Comparison of ENCODE assay signal across 29 mouse cellular contexts in the genomic region with DNA sequence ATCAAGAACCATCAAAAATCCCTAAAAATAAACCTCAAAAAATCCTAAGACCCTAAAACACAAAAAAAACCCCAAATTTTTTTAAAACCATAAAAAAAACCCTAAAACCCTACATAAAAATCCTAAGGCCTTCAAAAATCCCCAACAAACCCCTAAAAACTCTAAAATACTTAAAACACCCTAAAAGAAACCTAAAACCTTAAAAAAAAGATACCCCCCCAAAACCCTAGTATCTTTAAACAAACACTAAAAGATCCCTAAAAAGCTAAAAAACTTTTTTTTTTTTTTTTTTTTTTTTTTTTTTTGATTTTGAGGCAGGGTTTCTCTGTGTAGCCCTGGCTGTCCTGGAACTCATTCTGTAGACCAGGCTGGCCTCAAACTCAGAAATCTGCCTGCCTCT.
DNase-seq lines count a peak whose midpoint lies in the region; ATAC-seq and TF ChIP-seq lines count a peak whose summit lies in the region.
"Had no signal": no experiment of that assay in that cellular context is flagged by ENCODE, and none has a peak within 500 bp of the region (broad histone marks: within the 10 kb centered on the region; RNA-seq: fewer than 3 reads in every experiment).

No protein-coding gene starts in this region.

- no peak for TF ChIP-seq CTCF in lung, embryonic 14.5 days (IDR thresholded peaks at IDR 0.05; ENCODE audit: low read depth)
- no peak for TF ChIP-seq CTCF in MEL (IDR thresholded peaks at IDR 0.05 in 2 of 3, conservative IDR thresholded peaks at IDR 0.05 in 1 of 3; ENCODE audit: control insufficient read depth in 1 of 3, insufficient read depth in 1 of 3, low read depth in 2 of 3, low read length in 3 of 3, poor library complexity in 1 of 3, severe bottlenecking in 1 of 3)

- ATAC-seq in lung, embryonic 14.5 days (ENCODE audit: insufficient read depth) = no peak
- ATAC-seq: forebrain, embryonic 13.5 days; forebrain, postnatal 0 days; hindbrain, postnatal 0 days; intestine, postnatal 0 days; Patski had no signal

- peak; percentile 6 for DNase-seq in lung, embryonic 14.5 days
- no peak for DNase-seq in lung, adult 18-20 months
- DNase-seq in A20 (ENCODE audit: low read depth, low spot score) (peak; percentile 25), MEL (ENCODE audit: low read depth, low spot score) (no peak)
- peak; percentile 13 for DNase-seq in induced T-regulatory cell, adult 2 months (ENCODE audit: low read depth)
- DNase-seq in left cerebral cortex, adult 9 months (ENCODE audit: low spot score in 2 of 2) = no peak
- DNase-seq in thymus, postnatal 36 days = no peak
- DNase-seq: adrenal gland, adult 2 months; cerebellum, adult 11-12 months; cerebellum, adult 8-10 months; cerebellum, postnatal 10 days; cerebellum, postnatal 36 days; embryo, embryonic 11 days; gastrocnemius, postnatal 14 days; heart, adult 18-20 months; heart, postnatal 14 days; heart, postnatal 4 days had no signal

- no peak for TF ChIP-seq RAD21 in MEL (IDR thresholded peaks at IDR 0.05; ENCODE audit: low read depth, low read length)

- H3K4me3 ChIP-seq in lung, embryonic 14.5 days (ENCODE audit: low read depth, low read length) = no peak overlapping the region
- H3K4me3 ChIP-seq in MEL (ENCODE audit: control insufficient read depth in 1 of 2, insufficient read depth in 1 of 2, low read depth in 2 of 2, low read length in 2 of 2) = no peak overlapping the region
- H3K4me3 ChIP-seq: embryonic facial prominence, embryonic 10.5 days; embryonic facial prominence, embryonic 13.5 days; erythroblast, embryonic 14.5 days; forebrain, embryonic 13.5 days; gastrocnemius, adult 2 months; heart, embryonic 10.5 days; heart, embryonic 13.5 days had no signal

- H3K4me1 ChIP-seq in lung, embryonic 14.5 days (ENCODE audit: insufficient read depth) = no peaks in the 10 kb centered on the region
- no peaks in the 10 kb centered on the region for H3K4me1 ChIP-seq in MEL (ENCODE audit: control insufficient read depth in 1 of 2, insufficient read depth in 2 of 2, low read length in 2 of 2)
- H3K4me1 ChIP-seq: embryonic facial prominence, embryonic 10.5 days; embryonic facial prominence, embryonic 13.5 days; forebrain, embryonic 13.5 days; heart, embryonic 10.5 days; heart, embryonic 13.5 days had no signal

- no peaks in the 10 kb centered on the region; the same call in 1 of the 2 replicates for H3K79me2 ChIP-seq in MEL (ENCODE audit: control insufficient read depth, insufficient read depth, low read length, poor library complexity)

- no peaks in the 10 kb centered on the region for H3K36me3 ChIP-seq in lung, embryonic 14.5 days (ENCODE audit: insufficient read depth)
- no peaks in the 10 kb centered on the region for H3K36me3 ChIP-seq in MEL (ENCODE audit: control insufficient read depth in 1 of 2, insufficient read depth in 2 of 2, low read length in 2 of 2)
- H3K36me3 ChIP-seq: embryonic facial prominence, embryonic 13.5 days; heart, embryonic 10.5 days; heart, embryonic 13.5 days had no signal

- no peak overlapping the region for H3K4me2 ChIP-seq in lung, embryonic 14.5 days
- H3K4me2 ChIP-seq: embryonic facial prominence, embryonic 13.5 days; forebrain, embryonic 13.5 days; heart, embryonic 13.5 days; hindbrain, embryonic 14.5 days had no signal

- no peak overlapping the region for H3K9ac ChIP-seq in lung, embryonic 14.5 days
- H3K9ac ChIP-seq in MEL (ENCODE audit: control insufficient read depth, low read depth, low read length, poor library complexity, severe bottlenecking) = no peak overlapping the region
- H3K9ac ChIP-seq: embryonic facial prominence, embryonic 13.5 days; forebrain, embryonic 13.5 days; forebrain, postnatal 0 days; heart, embryonic 13.5 days; hindbrain, embryonic 14.5 days had no signal

- H3K27ac ChIP-seq in lung, embryonic 14.5 days (ENCODE audit: low read depth) = no peak overlapping the region
- no peak overlapping the region for H3K27ac ChIP-seq in MEL (ENCODE audit: control insufficient read depth, low read depth, low read length)
- H3K27ac ChIP-seq: embryonic facial prominence, embryonic 10.5 days; embryonic facial prominence, embryonic 13.5 days; forebrain, embryonic 13.5 days; gastrocnemius, adult 2 months; heart, embryonic 10.5 days; heart, embryonic 13.5 days; hindbrain, embryonic 14.5 days; hindbrain, postnatal 0 days had no signal

- no peaks in the 10 kb centered on the region for H3K27me3 ChIP-seq in lung, embryonic 14.5 days (ENCODE audit: insufficient read depth, low read length)
- H3K27me3 ChIP-seq in MEL (ENCODE audit: control insufficient read depth in 1 of 2, insufficient read depth in 2 of 2, low read length in 2 of 2) = no peaks in the 10 kb centered on the region
- H3K27me3 ChIP-seq: embryonic facial prominence, embryonic 13.5 days; forebrain, embryonic 13.5 days; heart, embryonic 13.5 days; Patski had no signal

- H3K9me3 ChIP-seq in lung, embryonic 14.5 days (ENCODE audit: low read depth, low read length) = no peaks in the 10 kb centered on the region
- H3K9me3 ChIP-seq in MEL (replicated peaks; ENCODE audit: insufficient read depth, low read length) = no peaks in the 10 kb centered on the region
- H3K9me3 ChIP-seq: embryonic facial prominence, embryonic 10.5 days; embryonic facial prominence, embryonic 13.5 days; forebrain, embryonic 13.5 days; heart, embryonic 10.5 days; heart, embryonic 13.5 days had no signal

- no peak for TF ChIP-seq EP300 in MEL (IDR thresholded peaks at IDR 0.05; ENCODE audit: low read depth in 1 of 2, low read length in 2 of 2)

- TF ChIP-seq POLR2A in MEL (IDR thresholded peaks at IDR 0.05; ENCODE audit: control insufficient read depth in 1 of 2, insufficient read depth in 1 of 2, low read depth in 1 of 2, low read length in 2 of 2, poor library complexity in 1 of 2) = no peak

TF ChIP-seq in MEL, 35 proteins besides CTCF, POLR2A, EP300 and RAD21:
- TF ChIP-seq ZNF384 (IDR thresholded peaks at IDR 0.05; ENCODE audit: low read depth, low read length) (peak; percentile 43; the same call in 1 of the 2 replicates), NELFE (IDR thresholded peaks at IDR 0.05; ENCODE audit: low read depth, low read length) (no peak), KAT2A (conservative IDR thresholded peaks at IDR 0.05; ENCODE audit: low read depth, low read length) (no peak), BHLHE40 (IDR thresholded peaks at IDR 0.05; ENCODE audit: borderline replicate concordance, low read depth, low read length) (no peak), ELF1 (IDR thresholded peaks at IDR 0.05; ENCODE audit: low read depth, low read length) (no peak)

Comparison
In these comparisons a context has a peak if more than half of its experiments do, and no peak if none do; other contexts are left out.
1. DNase-seq: peak in lung, embryonic 14.5 days (single experiment), A20 (single experiment) and induced T-regulatory cell, adult 2 months (single experiment); none in lung, adult 18-20 months (0 of 2), MEL (single experiment), left cerebral cortex, adult 9 months (0 of 2) and thymus, postnatal 36 days (0 of 2).